Mouse (Mus musculus): ENCODE results near the gene Rpl5.

- TF ChIP-seq POLR2A (IDR thresholded peaks at IDR 0.05; ENCODE audit: low read depth, low read length) (no peak), CTCF (IDR thresholded peaks at IDR 0.05; ENCODE audit: extremely low read depth, insufficient read depth, insufficient read length, insufficient replicate concordance) (no peak)
Observed at GRCm38 (mm10) chr5:107875261-107875611, 25.1 kb upstream of the Rpl5 start.

All from spleen, adult 2 months (tissue).